Mouse (Mus musculus) myocyte (in vitro differentiated cells): Measurements from ENCODE around the gene Marcks. TPM values are rescaled to one million over a fixed set of nuclear protein-coding genes. Genes with fewer than 3 reads are reported as not detected.
A peak's percentile ranks its signal among the peaks of the same experiment; 100 is the strongest.

Source experiments
- H3K27me3 ChIP-seq: one replicate; pipeline ENCODE4 v1.6.1; 2011; ENCODE audit not compliant: control insufficient read depth, insufficient read depth, insufficient read length
- H3K36me3 ChIP-seq: one replicate; pipeline ENCODE4 v1.6.1; 2011; ENCODE audit not compliant: control insufficient read depth, insufficient read depth
- H3K4me2 ChIP-seq: one replicate; pipeline ENCODE4 v1.6.1; 2011; ENCODE audit warnings: low read depth, control low read depth
- H3K4me3 ChIP-seq: one replicate; pipeline ENCODE4 v1.5.1; 2011; ENCODE audit warnings: mild to moderate bottlenecking, control low read depth, moderate library complexity
- H3K79me2 ChIP-seq: one replicate; pipeline ENCODE4 v1.6.1; 2011; ENCODE audit not compliant: control insufficient read depth, insufficient read depth
- H3ac ChIP-seq: one replicate; pipeline ENCODE4 v1.6.1; 2011; ENCODE audit not compliant: control insufficient read depth, insufficient read length
- CEBPB ChIP-seq: IDR thresholded peaks from 2 replicates; pipeline ENCODE4 v1.6.1; 2011; ENCODE audit warnings: mild to moderate bottlenecking, moderate library complexity; ENCODE audit not compliant: poor library complexity, insufficient read depth, severe bottlenecking
- E2F4 ChIP-seq: IDR thresholded peaks from one replicate; pipeline ENCODE4 v1.6.1; 2011; ENCODE audit warnings: mild to moderate bottlenecking, control low read depth, moderate library complexity; ENCODE audit not compliant: insufficient read depth
- MAX ChIP-seq: IDR thresholded peaks from one replicate; pipeline ENCODE4 v1.6.1; 2011; ENCODE audit warnings: low read depth, mild to moderate bottlenecking, control low read depth
- MYOD1 ChIP-seq, 3 experiments: IDR thresholded peaks; one replicate each; pipeline ENCODE4 v1.6.1; 2011; ENCODE audit warnings: control low read depth in 2 of 3, low read depth in 2 of 3, mild to moderate bottlenecking in 2 of 3, moderate library complexity in 1 of 3; ENCODE audit not compliant: insufficient read length in 2 of 3, control insufficient read depth in 1 of 3
- MYOG ChIP-seq, 3 experiments: IDR thresholded peaks; one replicate each; pipeline ENCODE4 v1.6.1; 2011; ENCODE audit warnings: control low read depth in 2 of 3, low read depth in 2 of 3, mild to moderate bottlenecking in 2 of 3; ENCODE audit not compliant: insufficient read length in 2 of 3, control insufficient read depth in 1 of 3, insufficient read depth in 1 of 3
- POLR2A ChIP-seq: IDR thresholded peaks from one replicate; pipeline ENCODE4 v1.6.1; 2011; ENCODE audit warnings: low read depth, mild to moderate bottlenecking, control low read depth, moderate library complexity; ENCODE audit not compliant: insufficient read length
- POLR2AphosphoS2 ChIP-seq: IDR thresholded peaks from one replicate; pipeline ENCODE4 v1.6.1; 2011; ENCODE audit warnings: low read depth, control low read depth; ENCODE audit not compliant: insufficient read length
- REST ChIP-seq: IDR thresholded peaks from one replicate; pipeline ENCODE4 v1.6.1; 2011; ENCODE audit warnings: mild to moderate bottlenecking, control low read depth, moderate library complexity; ENCODE audit not compliant: insufficient read depth, insufficient read length
- SRF ChIP-seq: IDR thresholded peaks from one replicate; pipeline ENCODE4 v1.6.1; 2011; ENCODE audit warnings: low read depth; ENCODE audit not compliant: control insufficient read depth, insufficient read length
- TCF12 ChIP-seq: IDR thresholded peaks from one replicate; pipeline ENCODE4 v1.6.1; 2011; ENCODE audit warnings: mild to moderate bottlenecking, control low read depth; ENCODE audit not compliant: poor library complexity, insufficient read depth, severe bottlenecking
- TCF3 ChIP-seq: IDR thresholded peaks from one replicate; pipeline ENCODE4 v1.6.1; 2011; ENCODE audit warnings: low read depth, control low read depth; ENCODE audit not compliant: insufficient read length
- USF1 ChIP-seq: IDR thresholded peaks from one replicate; pipeline ENCODE4 v1.6.1; 2011; ENCODE audit warnings: low read depth, mild to moderate bottlenecking, control low read depth, moderate library complexity
- polyA plus RNA-seq: library from polyadenylated mRNA; unstranded; fragments of >200 nt; fragmentation: generic; extraction: Trizol; gene quantifications from one replicate; pipeline ENCODE4 v1.2.1, GENCODE M21; 2012; ENCODE audit warnings: missing spikeins

Gene Marcks
- polyA plus RNA-seq, 1 experiment = 26.3 TPM

- Histone ChIP-seq H3K4me2 (no peak overlapping the region), H3K4me3 (no peak overlapping the region), H3K36me3 (no peaks in the 10 kb centered on the region), H3K79me2 (no peaks in the 10 kb centered on the region), H3ac (no peak overlapping the region), H3K27me3 (no peaks in the 10 kb centered on the region)
- TF ChIP-seq TCF3 = no peak
- TF ChIP-seq E2F4 = no peak
- no peak for TF ChIP-seq CEBPB
- TF ChIP-seq POLR2AphosphoS2 = no peak
- TF ChIP-seq POLR2A = no peak
- no peak for TF ChIP-seq MYOG (IDR thresholded peaks at IDR 0.05; ENCODE audit: control insufficient read depth in 1 of 3, insufficient read depth in 1 of 3, insufficient read length in 2 of 3, low read depth in 2 of 3)
- no peak for TF ChIP-seq MAX
- no peak for TF ChIP-seq MYOD1 (IDR thresholded peaks at IDR 0.05; ENCODE audit: control insufficient read depth in 1 of 3, insufficient read length in 2 of 3, low read depth in 2 of 3)
- no peak for TF ChIP-seq SRF
- no peak for TF ChIP-seq REST
- no peak for TF ChIP-seq TCF12
- TF ChIP-seq USF1 = no peak
Observed at GRCm38 (mm10) chr10:37151539-37152271, 13.0 kb upstream of the Marcks start.

GRCm38 (mm10) chr10:37148016-37148415 is 9.3 kb upstream of the Marcks start:
- H3K4me3 ChIP-seq = no peak overlapping the region
- no peaks in the 10 kb centered on the region for H3K36me3 ChIP-seq
- H3ac ChIP-seq = no peak overlapping the region
- H3K4me2 ChIP-seq = no peak overlapping the region
- no peaks in the 10 kb centered on the region for H3K27me3 ChIP-seq
- TF ChIP-seq SRF = no peak
- no peak for TF ChIP-seq MYOD1 (IDR thresholded peaks at IDR 0.05; ENCODE audit: control insufficient read depth in 1 of 3, insufficient read length in 2 of 3, low read depth in 2 of 3)
- no peak for TF ChIP-seq USF1
- TF ChIP-seq TCF12 = no peak
- no peak for TF ChIP-seq POLR2A
- no peak for TF ChIP-seq MYOG (IDR thresholded peaks at IDR 0.05; ENCODE audit: control insufficient read depth in 1 of 3, insufficient read depth in 1 of 3, insufficient read length in 2 of 3, low read depth in 2 of 3)
- no peak for TF ChIP-seq CEBPB
- no peak for TF ChIP-seq TCF3
- TF ChIP-seq POLR2AphosphoS2 = no peak
- TF ChIP-seq E2F4 = no peak
- TF ChIP-seq REST = no peak
- no peak for TF ChIP-seq MAX
- H3K79me2 ChIP-seq = no peaks in the 10 kb centered on the region

DNA sequence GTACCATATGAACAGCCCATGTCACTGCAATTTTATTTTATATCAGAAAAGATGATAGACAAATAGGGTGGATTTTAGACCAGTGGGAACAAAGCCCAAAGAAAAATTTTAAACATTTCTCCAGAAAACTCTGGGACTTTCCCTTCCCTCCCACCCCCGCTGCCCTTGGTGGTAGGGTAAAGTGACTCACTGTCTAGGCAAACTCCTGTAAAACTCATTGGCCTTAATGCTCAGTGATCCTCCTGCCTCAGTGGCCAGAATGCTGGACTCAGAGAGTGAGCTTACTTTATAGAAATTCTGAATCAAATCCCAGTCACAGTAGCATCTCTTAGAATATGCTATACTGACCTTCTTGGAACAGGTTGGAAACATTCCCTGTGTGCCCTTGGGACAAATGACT is 6.7 kb upstream of the Marcks start:
- no peaks in the 10 kb centered on the region for H3K27me3 ChIP-seq
- no peak for TF ChIP-seq E2F4
- no peak for TF ChIP-seq CEBPB
- no peaks in the 10 kb centered on the region for H3K79me2 ChIP-seq
- H3ac ChIP-seq = no peak overlapping the region
- no peak overlapping the region for H3K4me3 ChIP-seq
- no peaks in the 10 kb centered on the region for H3K36me3 ChIP-seq
- H3K4me2 ChIP-seq = no peak overlapping the region

- H3ac ChIP-seq = no peak overlapping the region
- 0 out of 2 replicates have a peak, but pooled peaks have one; percentile 2 for TF ChIP-seq CEBPB
- no peak for TF ChIP-seq SRF
- H3K4me3 ChIP-seq = peak overlapping the region; percentile 94
Observed at GRCm38 (mm10) chr10:37141621-37142020, 2.9 kb upstream of the Marcks start.

GRCm38 (mm10) chr10:37140736-37141451 is 2.2 kb upstream of the Marcks start:
- Histone ChIP-seq H3K4me2 (peak overlapping the region; percentile 80), H3K79me2 (peaks cover 16% of the 10 kb centered on the region), H3K36me3 (no peaks in the 10 kb centered on the region), H3K4me3 (peak overlapping the region; percentile 94), H3K27me3 (no peaks in the 10 kb centered on the region), H3ac (no peak overlapping the region)
- TF ChIP-seq CEBPB (no peak), POLR2A (peak; percentile 17), MYOG (IDR thresholded peaks at IDR 0.05; ENCODE audit: control insufficient read depth in 1 of 3, insufficient read depth in 1 of 3, insufficient read length in 2 of 3, low read depth in 2 of 3) (peak in 1 of 3 experiments; percentile 7)

More at GRCm38 (mm10) chr10:37141621-37142020, 2.9 kb upstream of the Marcks start:
- H3K36me3 ChIP-seq = no peaks in the 10 kb centered on the region
- peaks cover 16% of the 10 kb centered on the region for H3K79me2 ChIP-seq
- peak overlapping the region; percentile 80 for H3K4me2 ChIP-seq
- H3K27me3 ChIP-seq = no peaks in the 10 kb centered on the region
